Mouse (Mus musculus): ENCODE data around the gene Tat. TPM values are rescaled to one million over a fixed set of nuclear protein-coding genes. Genes with fewer than 3 reads are reported as not detected.
"Not testable (repeated sequence)": the region's sequence is repeated elsewhere in the genome, so short reads cannot be mapped to it uniquely, and the experiment has no call there.

Gene Tat
- polyA plus RNA-seq, 3 experiments from 2014 or later: not detected

DNA sequence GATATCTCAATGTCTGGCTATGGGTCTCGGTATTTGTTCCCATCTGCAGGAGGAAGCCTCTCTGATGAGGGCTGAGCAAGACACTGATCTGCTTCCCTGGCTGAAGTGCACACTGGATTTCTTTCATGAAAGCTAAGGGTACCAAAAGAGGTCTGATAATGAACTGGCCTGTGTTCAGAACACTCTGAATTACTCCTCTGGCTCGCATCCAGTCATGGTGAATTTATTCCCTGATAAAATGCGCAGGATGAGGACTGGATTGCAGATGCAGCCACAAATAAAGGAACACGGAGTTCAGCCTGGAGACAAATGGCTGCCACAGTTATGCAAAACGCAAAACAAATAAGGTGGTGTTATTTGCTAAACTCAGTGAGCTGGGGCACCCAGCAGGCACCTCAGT lies 6.3 kb upstream of the Tat start:
- no peak for ATAC-seq

DNA sequence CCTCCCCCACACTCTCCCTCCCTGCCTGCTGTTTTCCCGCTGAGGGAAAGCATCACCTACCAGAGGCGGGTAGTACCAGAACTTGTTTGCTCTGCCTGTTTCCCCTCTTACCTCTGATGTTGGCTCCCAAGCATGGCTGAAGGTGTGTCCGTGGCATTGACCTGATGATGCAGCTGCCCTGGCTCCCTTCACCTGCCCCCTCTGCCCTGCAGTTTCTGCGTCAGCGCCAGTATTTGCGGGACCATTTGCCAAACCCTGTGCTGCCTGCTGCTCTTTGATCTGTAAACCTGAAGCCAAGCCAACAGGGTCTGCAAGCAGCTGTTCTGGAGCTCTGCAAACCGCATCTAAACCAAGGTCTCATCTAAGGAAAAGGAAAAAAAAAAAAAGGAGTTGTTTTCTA lies 3.9 kb upstream of the Tat start:
- ATAC-seq: no peak

DNA sequence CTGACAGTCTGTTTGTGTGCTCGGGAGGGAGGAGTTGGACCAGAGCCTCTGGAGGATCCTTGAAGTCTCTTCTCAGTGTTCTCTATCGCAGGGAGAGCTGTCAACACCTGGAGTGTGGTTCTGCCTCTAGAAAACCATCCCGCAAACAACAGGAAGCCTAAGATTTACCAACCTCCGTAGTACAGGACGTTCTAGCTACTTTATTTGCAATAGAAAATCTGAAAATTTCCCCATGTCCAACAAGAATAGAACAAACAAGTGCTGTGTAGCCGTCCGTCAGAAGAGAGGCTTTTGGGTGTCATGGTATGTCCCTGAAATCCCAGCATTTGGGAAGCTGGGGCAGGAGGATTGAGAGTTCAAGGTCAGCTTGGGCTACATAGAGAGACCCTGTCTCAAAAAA lies 2.5 kb upstream of the Tat start:
- no peak for ATAC-seq

DNA sequence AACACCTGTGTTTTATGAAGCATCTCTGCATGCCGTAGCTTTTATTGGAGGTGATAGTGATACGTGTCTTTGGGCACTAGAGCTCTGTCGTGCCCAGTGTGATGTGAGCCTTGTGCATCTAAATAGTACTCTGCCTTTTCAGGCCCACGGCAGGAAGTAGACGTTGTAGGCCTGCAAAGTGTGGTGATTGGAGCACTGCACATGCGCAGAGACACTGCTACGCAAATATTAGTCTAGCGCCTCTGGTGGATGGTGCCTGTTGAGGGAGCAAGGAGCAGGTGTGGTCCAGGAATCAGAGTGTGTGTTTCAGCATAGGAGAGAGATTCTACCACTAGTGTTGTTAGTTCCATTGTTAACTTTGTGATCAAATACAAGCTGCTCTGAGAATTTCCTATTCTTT lies 1.1 kb upstream of the Tat start:
- ATAC-seq: no peak

DNA sequence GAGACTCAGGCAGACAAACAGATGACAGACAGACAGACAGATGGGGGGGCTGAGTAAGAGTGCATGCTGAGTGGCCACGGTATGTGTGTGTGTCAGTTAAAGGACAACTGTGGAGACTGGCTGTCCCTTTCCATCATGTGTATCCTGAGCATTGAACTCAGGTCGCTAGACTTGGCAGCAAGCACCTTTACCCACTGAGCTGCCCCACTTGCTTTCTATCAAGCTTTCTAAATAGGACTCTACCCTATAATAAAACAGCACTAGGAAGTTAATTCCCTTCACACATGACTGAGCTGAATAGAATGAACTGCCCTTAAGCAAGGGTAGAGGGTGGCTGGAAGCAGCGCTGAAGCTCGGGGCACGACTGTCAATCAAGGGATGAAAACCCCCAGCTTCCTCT lies 1.9 kb downstream of the Tat start:
- ATAC-seq: no peak

- no peak for ATAC-seq
Measured at GRCm38 (mm10) chr8:109992951-109993350, 2.7 kb downstream of the Tat start.

DNA sequence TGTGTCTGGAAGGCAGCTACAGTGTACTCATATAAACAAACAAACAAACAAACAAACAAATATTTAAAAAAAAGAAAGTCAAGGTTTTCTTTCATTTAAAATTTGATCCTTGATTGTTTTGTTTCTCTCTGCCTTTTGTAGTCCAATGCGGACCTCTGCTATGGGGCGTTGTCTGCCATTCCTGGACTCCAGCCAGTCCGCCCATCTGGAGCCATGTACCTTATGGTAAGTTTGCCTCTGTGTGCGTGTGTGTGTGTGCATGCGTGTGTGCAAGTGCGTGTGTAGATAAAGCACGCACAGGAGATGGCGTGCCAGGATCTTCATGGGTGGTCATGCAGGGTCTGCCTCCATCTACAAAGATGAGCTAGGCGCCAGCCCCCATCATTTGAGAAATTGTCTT lies 7.1 kb downstream of the Tat start:
- no peak for ATAC-seq

DNA sequence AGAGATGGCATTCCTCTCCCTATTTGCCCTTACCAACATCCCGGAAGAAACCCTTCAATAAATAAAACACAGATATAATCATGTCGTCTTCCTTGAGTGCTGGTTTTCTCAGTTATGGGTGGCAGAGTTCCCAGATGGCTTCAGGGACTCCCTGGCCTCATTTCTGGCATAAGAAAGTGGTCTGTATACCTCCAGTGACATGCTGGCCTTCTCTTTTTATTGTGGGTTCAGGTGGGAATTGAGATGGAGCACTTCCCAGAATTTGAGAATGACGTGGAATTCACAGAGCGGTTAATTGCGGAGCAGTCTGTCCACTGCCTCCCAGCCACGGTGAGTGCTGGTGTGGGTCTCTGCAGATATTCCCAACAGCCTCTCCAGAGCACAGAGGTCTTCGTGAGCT lies 7.8 kb downstream of the Tat start:
- ATAC-seq: no peak

DNA sequence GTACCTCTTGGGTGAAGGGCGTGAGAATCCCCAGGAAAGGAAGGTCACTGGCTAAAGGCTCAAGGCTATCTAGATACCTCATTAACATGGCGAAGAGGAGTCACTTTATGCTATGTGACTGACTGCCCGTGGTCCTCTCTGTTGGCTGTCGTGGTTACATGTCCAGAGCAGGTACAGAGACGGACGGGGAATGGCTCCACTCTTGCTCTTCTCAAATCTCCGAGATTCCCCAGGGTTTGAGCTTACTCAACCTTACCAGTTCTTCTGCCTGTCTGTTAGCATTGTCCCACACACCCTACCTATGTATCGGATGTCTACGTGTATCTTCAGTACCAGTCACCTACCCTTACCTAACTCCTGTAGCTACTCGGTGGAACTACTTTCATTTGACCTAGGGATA lies 9.7 kb downstream of the Tat start:
- ATAC-seq: no peak

DNA sequence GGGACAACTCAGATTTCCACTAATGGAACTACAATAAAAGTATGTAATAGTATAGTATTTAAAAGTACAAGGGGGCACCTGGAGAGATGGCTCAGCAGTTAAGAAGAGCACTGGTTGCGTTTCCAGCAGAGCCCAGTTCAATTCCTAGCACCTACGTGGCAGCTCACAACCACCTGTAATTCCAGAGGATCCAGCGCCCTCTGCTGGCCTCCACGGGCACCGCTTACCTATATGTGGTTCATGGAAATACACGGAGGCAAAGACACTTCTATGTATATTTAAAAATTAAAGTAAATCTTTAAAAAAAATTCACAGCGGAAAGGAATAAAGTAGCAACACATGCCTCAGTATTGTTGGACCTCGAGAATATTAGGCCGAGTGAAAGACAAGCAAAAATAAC lies 12.7 kb downstream of the Tat start:
- no peak for ATAC-seq

DNA sequence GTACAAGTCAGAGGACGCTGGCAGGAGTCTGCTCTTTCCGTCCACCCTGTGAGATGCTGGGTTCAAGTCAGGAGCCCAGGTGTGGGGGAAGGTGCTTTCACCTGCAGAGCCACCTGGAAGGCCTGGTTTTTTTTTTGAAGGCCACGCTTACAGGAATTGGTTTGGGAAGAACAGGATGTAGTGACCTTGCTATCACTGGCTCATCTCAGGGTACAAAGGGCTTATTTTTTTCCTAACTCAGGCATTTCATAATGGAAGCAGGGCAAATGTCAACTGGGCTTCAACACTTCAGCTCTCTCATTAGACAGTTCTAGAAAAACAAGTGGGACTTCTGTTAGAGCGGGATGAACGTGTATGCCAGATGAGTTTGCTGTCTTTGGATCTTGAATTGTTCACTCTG lies 14.1 kb downstream of the Tat start:
- no peak for ATAC-seq

GRCm38 (mm10) chr8:110006312-110007023 lies 16.2 kb downstream of the Tat start:
- ATAC-seq: no peak

DNA sequence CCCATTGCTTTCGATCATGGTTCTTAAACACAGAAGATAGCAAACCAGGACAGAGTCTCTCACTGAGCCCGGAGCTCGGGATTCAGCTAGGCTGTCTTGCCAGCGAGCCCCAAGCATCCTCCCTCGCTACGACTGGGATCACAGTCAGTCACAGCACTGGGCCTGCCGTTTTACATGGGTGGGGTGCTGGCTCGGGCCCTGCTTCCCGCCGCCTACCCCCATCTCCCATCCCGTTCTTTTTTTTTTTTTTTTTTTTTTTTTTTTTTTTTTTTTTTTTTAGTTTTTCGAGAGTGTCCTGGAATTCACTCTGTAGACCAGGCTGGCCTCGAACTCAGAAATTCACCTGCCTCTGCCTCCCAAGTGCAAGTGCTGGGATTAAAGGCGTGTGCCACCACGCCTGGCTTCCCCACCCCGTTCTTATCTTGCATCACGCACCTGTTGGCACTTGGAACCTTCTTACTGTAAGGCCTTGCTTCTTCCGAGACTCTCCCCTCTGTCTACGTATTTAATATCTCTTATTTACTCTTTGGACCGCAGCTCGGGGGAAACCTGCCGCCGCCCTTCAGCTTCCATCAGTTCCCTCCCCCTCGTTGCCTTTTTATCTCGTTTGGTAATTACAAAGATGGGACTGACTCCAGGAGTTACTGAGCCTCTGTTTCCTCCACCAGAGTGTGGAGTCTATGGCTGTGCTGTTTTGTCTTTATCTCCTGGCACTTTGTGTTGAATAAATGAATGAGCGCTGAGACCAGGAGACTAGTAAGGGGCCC lies 18.2 kb downstream of the Tat start:
- ATAC-seq: no peak

DNA sequence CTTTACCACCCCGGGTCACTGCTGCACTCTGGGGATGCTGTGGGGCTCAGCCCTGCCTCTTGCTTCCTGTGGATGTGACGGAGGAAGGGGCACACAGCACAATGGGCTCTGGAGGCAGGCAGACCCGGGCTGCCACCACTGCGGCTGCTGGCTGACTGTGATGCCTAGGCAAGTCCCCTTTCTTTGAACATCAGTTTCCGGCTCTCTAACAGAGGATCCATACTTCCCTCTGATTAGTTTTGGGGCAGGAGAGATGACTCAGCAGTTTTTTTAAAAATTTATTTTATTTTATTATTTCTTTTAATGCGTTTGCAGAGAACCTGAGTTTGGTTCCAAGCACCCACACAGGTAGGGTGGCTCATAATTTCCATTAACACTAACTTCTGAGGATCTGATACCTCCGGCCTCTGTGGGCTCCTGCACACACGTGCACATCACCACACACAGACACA lies 18.8 kb downstream of the Tat start:
- no peak for ATAC-seq

- no peak for ATAC-seq
Measured at GRCm38 (mm10) chr8:110010868-110011267, 20.6 kb downstream of the Tat start.

- no peak for ATAC-seq
Measured at GRCm38 (mm10) chr8:110022081-110022480, 31.8 kb downstream of the Tat start.

DNA sequence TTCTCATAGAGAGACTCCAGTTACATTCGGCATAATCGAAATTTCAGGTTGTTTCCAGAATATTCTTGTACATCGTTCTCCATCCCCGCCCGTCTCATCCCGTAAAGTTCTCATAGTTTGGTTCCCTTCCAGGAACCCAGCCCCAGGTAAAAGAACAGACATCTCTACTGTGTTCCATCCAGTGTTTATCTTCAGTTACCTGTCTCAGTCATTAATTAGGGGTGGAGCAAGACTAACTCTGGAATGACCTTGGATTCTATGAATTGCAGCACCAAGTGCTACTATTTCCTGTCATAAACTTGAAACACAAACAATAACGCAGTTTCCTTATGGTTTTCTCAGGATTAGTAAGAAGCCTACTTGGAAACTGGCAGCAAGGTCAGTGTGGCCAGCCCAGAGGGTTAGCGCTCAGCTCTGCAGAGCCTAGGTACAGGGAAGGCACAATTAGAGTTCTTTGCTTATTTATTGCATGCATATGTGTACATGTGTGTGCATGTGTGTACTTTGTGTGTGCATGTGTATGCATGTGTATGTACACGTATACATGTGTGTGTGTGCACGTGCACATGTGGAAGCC lies 32.6 kb downstream of the Tat start:
- no peak for ATAC-seq

DNA sequence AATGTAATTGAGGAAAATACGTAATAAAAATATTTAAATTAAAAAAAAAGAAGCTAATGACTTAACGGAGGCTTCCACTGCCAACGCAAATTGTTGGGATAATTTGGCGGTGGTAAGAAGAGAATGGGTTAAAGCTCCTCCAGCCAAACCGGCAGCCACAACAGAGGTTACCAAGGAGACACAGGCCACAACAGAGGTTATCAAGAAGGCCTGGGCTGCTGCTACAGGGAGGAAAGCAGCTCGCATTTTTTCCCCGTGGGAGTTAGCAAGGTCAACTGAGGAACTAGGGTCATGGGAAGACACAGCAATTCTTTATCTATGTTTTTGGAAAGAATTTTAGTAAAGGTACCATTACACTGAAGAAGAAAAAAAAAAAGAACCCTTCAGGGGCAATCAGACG lies 43.5 kb downstream of the Tat start:
- not testable (repeated sequence) for ATAC-seq

DNA sequence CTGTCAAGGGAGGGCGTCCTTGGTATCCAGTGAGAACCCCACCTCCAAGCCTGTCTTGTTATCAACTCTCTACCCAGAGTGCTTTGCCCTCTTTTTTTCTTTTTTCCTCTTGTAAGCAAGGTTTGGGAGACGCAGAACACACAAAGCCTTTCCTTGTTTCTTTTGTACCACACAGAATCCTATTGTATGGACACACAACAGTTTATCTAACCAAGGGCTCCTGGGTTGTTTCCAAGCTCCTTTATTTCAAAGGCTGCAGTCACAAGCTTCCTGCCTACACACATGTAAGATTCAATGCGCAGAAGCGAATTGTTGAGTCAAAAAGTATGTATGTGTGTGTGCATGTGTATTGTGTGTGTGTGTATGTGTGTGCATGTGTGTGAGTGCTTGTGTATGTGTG lies 44.1 kb downstream of the Tat start:
- no peak for ATAC-seq

GRCm38 (mm10) chr8:110036156-110036555 lies 45.9 kb downstream of the Tat start:
- no peak for ATAC-seq

GRCm38 (mm10) chr8:110039216-110039615 lies 49.0 kb downstream of the Tat start:
- ATAC-seq: no peak

- ATAC-seq: no peak
Measured at GRCm38 (mm10) chr8:110039659-110040058, 49.4 kb downstream of the Tat start, which contains the start of gene Chst4. Gene Chst4, minus strand, starts transcription at chr8:110039740.

- ATAC-seq: no peak
Measured at GRCm38 (mm10) chr8:110040509-110040908, 50.3 kb downstream of the Tat start.

All from inflammation-experienced regulatory T-cells, adult 6 months (primary cell).